Mouse (Mus musculus) megakaryocyte-erythroid progenitor cell, adult 5-6 weeks (primary cell): ENCODE data around the gene Ptpn9. TPM values are rescaled to one million over a fixed set of nuclear protein-coding genes. Genes with fewer than 3 reads are reported as not detected.

ENCODE experiments used
- ATAC-seq: replicated peaks from 2 replicates; pipeline ENCODE4 v1.8.0; 2016; ENCODE audit warnings: mild to moderate bottlenecking, inconsistent platforms; ENCODE audit not compliant: severe bottlenecking, poor library complexity, low FRiP score, low TSS enrichment
- total RNA-seq, 2 experiments: library from RNA; stranded (forward) in 1 of 2; stranded (reverse) in 1 of 2; fragments of 200-1000, 215-1000 nt in 1 of 2; fragments of >200 nt in 1 of 2; fragmentation: Nextera tagmentation in 1 of 2; gene quantifications; 2 replicates each; pipeline ENCODE4 v1.2.3; 2014 to 2017

Ptpn9 gene
- total RNA-seq, 2 experiments from 2014 or later = 7.2 to 8.2 TPM

DNA sequence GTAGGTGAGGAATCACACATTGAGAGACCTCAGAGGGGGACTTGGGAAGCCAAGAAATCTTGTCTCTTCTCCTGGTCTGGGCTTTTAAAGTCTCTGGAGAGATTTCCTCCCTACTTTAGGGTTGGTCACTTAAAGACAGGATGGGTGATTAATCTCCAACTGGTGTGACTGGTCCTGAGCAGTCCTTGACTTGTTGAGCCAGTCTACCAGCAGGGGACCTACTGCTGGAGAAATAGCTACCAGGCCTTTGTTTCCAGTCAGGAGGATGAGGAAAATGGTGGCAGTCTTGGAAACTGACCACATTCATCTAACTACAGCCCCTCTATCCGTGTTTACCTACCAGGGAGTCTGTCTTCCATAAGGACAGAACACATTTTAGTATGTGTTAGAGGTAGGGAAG lies 17.7 kb downstream of the Ptpn9 start:
- ATAC-seq = no peak

DNA sequence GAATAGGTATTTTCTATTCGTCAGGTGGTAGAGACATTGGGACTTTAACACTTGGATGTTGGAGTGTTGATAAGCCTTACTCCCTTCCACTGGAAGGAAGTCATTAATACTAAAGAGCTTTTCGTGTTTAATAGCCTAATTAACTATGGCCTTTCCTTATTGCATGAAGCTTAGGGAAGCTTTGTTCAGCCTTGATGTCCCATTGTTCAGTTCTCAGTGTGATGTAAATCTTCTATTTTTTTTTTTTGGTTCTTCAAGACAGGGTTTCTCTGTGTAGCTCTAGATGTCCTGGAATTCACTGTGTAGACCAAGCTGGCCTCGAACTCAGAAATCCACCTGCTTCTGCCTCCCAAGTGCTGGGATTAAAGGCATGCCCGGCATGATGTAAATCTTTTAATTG lies 18.2 kb downstream of the Ptpn9 start:
- ATAC-seq = no peak

DNA sequence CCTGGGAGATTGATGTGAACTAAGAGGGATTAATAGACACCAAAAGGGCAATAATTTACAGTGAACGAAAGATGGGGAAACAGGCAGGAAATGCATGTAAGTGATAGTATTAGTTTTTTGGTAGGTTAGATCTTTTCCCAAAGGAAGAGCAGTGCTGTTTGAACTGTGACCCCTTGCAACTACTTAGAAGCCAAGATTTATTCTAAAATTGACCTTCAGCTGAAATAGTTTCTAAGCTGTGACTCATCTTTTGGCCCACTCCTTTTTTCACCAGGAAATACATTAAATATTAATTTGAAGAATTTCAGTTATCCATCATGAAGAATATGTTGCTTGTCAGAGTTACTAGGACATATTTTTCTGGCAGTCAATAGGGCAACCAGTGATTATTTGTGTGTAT lies 19.0 kb downstream of the Ptpn9 start:
- no peak for ATAC-seq

DNA sequence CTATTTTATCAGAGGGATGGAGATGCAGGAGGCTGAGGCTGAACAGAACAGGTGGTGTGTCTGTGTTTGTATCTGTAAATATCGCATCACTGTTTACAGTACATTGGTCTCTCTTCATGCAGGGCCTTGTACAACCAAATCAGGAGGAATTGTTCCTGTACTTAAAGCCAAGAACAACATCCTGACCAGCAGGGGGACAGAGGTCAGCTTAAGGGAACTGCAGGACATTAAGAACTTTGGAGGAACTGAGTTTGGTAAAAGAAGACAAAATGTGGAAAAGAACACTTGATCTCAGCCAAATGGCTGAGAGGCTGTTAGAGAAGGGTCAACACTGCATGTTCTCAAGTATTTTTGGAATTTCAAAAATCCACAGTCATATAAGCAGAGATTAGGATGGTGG lies 20.0 kb downstream of the Ptpn9 start:
- ATAC-seq = no peak

DNA sequence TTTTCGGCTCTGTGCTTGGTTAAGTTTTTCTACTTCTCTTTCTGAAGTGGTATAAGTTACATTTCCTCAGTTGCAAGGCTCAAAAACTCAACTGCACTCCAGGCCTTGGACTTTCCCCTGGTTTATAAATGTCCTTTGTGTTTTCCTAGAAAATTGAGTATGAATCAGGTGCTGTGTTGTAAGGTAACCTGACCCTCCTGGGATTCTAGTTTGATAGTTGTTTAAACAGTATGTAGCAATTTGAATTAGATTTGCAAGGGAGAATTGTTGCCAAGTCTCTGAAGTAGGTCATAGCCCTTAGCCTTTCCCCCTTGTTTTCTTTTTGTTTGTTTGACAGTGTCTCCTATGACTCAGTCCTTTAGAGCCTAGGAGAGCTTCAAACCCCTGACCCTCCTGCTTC lies 22.9 kb downstream of the Ptpn9 start:
- ATAC-seq = no peak

DNA sequence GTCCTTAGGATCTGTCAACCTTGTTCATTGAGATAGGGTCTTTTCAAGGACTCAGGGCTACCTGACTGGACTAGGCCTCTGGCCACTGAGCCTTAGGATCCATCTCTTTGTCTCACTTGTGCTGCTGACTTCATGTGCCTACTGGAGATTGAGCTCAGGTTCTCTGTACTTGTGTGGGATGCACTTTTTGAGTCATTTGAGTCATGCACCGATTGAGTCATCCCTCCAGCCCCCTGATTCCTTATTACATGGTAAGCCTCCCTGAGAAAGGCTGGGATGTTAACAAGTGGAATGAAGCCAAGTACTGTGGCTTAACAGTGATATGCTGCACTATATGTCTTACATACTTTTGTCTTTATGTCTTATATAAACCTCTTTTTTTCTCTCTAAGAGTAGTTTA lies 37.0 kb downstream of the Ptpn9 start:
- ATAC-seq = no peak

DNA sequence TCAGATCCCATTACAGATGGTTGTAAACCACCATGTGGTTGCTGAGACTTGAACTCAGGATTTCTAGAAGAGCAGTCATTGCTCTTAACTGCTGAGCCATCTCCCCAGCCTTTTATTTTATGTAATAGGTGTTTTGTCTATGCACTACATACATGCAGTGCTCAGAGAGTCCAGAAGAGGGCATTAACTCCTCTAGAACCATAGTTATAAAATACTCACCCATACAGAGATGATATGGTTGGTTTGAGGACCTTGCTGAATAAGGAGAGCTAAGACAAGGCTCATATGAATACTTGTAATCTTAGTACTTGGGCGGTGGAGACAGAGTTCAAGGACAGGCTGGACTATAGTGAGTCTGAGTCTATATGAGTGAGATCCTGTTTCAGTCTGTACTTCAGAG lies 61.5 kb downstream of the Ptpn9 start:
- peak; percentile 83 for ATAC-seq

DNA sequence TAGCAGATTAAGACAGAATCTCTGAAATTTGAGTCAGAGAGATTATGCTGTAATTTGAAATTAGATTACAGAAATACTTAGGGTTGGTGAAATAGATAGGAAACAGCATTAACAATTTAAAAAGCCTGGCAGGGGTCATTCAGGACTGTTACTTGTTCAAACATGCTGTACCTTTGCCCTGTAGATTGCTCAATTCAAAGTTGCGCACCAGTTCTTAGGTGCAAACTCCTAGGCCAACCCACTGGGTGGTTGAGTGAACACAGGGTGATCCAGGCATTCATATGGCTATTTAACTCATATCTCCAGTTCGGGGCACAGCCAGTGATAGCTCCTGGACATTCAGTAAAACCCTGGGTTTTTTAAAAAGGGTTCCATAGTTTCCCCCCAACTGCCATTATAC lies 69.4 kb downstream of the Ptpn9 start:
- no peak for ATAC-seq

DNA sequence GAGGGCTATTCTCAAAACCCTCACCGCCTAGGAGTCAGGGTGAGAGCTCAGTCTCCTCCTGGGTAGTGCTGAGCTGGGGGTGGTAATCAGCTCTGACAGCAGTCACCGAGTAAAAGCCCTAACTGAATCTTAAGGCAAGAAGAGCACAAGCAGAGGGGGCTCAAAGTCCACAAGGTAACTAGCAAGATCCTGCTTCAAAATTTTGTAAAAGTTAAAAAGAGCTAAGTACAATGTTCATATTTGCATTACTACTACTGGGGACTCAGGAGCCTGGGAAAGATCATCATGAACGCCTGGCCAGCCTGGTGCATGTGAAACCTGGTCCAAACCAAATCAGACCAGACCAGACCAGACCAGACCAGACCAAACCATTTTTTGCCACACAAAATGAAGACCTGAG lies 73.5 kb downstream of the Ptpn9 start:
- no peak for ATAC-seq

DNA sequence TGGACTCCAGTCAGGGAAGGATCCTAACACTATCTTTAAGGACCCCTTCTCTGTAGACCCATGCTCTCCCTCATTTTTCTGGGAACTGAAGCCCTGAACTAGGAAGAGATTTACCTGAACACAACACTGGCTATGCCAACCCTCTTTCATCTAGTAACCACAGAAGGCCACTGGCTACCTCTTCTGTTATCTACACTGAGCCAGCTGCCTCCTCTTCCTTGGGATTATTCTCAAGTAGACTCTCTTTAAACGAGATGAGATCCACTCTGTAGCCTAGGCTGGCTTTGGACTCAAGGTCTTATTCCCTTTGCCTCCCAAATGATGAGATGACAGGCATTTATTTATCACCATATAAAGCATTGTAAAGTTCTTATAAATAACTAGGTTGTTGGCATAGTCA lies 75.5 kb downstream of the Ptpn9 start:
- ATAC-seq = no peak

DNA sequence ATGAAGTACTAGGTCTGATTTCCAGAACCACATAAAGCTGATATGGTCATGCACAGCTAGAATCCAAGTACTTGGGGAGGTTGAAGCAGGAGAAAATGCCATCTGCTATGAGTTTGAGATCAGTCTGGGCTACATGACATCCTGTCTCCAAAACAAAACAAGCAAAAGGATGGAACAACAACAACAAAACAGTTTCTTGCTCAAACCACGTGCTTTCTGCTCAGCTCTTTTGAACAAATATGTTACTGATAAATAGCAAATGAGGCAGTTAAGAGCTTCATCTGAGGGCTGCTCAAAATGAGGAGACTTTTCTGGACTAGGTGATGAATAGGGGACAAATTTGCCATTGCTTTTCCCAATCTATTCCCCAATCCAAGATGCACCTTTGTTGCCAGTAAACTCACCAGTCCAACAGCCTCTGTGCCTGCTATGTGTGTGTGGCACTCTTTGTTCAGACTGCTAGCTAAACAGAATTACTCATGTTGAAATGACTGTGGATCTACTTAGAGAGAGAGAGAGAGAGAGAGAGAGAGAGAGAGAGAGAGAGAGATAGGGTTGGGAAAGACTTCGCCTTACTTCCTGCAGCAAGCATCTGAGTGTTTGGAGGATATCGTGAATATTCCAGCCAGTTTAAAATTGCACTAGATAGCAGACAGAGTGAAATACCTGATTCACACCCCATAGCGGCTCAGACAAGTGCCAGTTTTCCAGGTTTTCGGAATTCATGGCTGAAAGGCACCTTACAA lies 76.2 kb downstream of the Ptpn9 start:
- no peak for ATAC-seq

DNA sequence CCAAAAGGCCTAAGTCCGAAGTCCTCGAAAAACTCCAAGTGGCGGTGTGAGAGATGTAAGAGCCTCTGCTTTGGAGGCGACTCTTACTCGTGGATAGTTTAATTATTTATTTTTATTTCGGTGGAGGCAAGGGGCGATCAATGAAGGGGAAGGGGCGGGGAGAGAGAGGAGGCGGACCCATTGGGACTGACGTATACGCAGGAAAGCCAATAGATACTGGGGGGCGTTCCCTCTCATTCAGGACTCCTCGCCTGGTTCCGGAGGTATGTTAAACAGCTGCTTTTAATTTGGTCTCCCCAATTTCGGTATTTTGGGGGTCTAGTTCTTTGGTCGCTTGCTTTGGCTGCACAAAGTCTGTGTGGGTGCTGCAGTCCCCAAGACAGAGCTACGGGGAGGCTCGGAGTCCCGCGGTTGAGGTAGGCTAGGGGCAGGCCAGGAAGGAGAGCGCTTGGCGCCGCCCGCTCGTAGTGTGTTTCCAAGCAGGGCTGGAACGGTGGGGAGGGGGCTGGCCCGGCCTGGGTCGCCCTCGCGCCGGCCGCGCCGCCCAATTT lies 77.2 kb downstream of the Ptpn9 start, which contains the start of gene Sin3a:
Sin3a (plus strand) TSS at position 240 of the 551 bp plus-strand sequence.
- no peak for ATAC-seq

DNA sequence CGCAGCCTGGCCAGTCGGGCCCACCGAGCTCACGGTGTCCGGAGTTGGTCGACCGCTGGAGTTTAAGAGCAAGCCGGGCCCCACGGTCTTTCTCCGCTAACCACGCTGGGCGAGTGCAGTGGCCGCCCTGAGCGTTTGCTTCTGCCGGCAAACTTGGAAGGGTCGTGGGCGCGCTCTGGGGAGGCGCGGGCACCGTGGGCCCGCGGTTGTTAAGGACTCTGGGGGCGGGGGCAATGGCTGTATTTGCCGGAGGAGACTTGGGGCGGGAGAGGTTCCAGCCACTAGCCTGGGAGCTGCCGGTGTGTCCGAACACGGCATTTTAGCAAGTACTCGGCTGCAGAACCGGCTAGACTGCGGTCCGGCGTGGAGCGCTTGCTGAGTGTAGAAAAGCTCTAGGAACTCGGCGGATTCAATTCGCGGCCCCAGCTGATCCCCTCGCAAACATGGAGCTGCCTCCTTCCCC lies 77.8 kb downstream of the Ptpn9 start:
- no peak for ATAC-seq

DNA sequence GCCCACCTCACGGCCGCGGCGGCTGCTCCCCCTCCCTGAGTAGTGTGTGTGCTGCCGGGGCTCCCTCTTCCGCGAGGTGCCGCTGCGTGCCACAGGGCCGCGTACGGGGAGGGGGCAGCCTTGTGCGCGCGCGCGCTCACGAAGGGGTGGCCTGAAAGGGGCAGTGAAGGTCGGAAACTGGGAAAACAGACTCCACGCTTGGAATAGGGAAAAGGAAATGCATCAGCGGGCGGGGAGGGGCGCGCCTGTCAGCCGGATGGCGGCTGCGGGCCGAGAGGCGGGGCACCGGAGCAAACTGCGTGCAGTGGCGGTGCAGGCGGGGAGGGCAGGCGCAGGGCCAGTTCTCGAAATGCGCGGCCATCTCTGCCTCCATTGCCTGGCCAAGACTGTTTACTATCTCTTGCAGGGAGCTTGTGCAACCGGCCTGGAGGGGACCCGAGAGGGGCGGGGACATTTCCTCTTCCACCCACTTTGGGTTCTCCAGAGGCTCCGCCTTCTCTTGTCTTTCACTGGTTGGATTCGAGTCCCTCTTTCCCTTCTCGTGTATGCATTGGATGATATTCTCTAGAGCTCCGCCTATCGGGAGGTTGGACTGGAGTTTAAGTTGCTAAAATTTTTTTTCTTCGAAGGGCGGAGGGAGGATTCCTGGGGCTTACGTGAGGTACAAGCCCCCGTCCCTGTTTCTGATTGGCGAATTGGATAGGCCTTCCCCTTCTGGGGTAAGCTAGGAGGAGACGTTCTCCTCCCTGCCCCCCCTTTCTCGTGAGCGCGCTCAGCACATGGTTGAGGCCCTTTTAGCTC lies 78.5 kb downstream of the Ptpn9 start:
- peak; percentile 54 for ATAC-seq

DNA sequence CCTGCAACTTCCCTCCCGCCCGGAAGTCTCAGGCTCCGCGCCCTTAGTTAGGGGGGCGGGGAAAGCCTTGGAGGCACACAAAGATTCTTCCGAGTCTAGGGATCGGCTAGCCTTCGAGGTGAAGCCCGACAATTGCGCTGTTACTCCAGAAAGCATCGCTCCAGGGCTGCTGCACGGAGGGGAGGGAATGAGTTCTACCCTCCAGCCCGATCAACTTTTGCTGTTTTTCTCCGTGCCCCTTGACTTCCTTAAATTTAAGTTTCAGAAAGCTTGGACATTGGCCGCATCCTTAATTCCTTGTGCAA lies 79.0 kb downstream of the Ptpn9 start:
- no peak for ATAC-seq

DNA sequence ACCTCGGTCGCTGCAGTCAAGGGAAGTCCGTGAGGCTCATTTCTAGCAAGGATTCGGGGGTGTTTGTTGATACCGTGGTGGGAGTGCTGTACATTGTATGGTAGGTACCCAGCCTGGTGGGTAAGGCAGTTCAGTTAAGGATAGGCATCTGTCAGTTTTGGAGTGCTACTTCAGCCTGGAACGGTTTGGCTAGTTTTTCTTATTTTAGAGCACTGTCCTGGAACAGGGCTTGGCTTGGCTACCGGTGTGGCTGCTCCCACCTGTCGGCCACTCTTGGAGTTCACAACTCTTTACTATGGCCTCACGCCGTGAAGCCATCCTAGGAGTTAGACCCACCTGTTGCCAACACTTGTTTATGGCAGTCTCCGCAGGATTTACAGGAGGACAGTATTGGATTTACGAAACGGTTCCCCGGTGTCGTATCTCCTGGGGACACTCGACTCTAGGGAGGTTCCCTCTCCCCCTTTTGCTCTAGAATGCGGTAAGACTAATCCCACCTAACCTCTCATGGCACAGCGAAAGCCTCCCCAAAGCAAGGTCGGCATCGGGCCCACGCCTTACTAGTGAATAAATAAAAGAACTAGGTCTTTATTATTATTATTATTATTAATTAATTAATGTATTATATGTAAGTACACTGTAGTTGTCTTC lies 79.6 kb downstream of the Ptpn9 start:
- no peak for ATAC-seq

DNA sequence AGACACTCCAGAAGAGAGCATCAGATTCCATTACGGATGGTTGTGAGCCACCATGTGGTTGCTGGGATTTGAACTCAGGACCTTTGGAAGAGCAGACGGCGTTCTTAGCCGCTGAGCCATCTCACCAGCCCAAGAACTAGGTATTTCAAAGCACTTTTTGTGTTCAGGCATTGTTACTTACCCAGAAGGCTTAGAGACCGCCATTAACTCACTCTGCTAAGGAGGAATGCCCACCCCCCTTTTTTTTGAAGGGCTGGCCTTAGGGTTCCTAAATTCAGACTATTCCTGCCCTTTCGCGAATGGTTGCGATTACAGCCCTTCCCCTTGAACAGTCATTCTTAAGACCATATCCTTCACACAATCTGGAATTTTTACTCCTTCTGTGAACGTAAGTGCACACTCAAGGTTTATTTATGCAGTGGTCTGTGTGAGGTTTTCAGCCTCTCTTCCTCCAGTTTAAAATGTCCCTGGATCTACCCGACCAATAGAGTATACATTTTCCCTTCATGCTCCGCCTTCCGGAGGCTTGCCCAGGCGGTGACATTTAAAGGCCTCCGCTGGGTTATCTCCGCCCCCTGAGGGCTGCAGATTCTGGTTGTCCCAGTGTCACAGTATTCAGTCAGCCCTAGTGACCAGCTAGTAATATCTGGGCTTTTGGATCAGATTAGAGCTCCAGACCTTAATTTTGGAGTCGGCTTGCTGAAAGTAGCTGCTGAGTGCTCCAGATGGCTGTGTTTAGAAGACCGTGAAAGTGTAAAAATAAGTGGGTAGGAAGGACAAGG lies 80.3 kb downstream of the Ptpn9 start:
- ATAC-seq = peak; percentile 17; the same call in 1 of the 2 replicates

DNA sequence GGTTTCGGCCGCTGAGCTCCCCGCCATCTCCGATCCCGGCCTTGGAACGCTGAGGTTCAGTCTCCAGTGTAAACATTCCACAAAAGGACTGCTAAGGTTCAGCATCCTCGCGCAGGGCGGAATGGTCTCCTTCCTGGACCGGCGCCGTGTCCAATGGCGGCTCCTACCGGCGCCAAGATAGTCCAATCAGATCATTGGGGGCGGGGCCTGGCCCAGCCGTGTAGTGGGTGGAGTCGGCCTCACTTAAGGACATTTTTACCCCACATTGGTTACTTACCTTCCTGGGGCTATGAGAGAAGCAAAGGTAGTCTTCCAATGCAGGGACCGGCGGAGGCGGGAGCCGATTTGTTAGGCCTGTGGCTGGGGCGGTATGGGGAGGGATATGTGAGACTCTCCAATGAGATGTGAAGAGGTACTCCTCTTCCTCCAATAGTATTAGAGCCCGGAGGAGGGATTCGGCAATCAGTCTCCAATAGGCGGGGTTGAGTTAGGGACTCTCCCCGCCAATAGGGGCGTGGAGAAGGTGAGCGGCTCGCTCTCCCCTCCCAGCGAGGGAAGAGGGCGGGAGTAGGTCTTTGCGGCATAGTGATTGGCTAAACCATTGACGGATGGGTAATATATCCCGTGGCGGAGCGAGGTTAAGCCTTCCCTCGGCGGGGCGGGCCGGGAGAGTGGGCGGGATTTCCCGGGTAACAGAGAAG lies 81.1 kb downstream of the Ptpn9 start:
- ATAC-seq = peak; percentile 66
